Mouse (Mus musculus): ENCODE measurements at regions not wholly inside any gene's neighbourhood (a gene's known extent, or its start where the extent isn't known, plus 50 kb on each side); places are given as distances from the start of the nearest gene placed in this dataset.

GRCm38 (mm10) chr3:120982795-120983555 is 188.5 kb downstream of the Rwdd3 start:
- no peak overlapping the region for H3K27ac ChIP-seq (ENCODE audit: insufficient read depth, low read depth)
- H3K36me3 ChIP-seq (replicated peaks in 1 of 2; ENCODE audit: control insufficient read depth in 1 of 2, insufficient read depth in 1 of 2, low read length in 1 of 2): no peaks in the 10 kb centered on the region
- dilution Hi-C loops (cut with MboI; ENCODE audit: extremely low pct_ligation_motif_present, extremely low pct_unique_long_range_greater_than_20kb, low sequenced_read_pairs): no loop called here
- no peaks in the 10 kb centered on the region for H3K27me3 ChIP-seq (replicated peaks)
- H3K4me3 ChIP-seq (replicated peaks in 1 of 3; ENCODE audit: low read depth in 2 of 3, low read length in 2 of 3, poor library complexity in 1 of 3): no peak overlapping the region
- in situ Hi-C loops (cut with MboI; ENCODE audit: low pct_ligation_motif_present, low pct_unique_long_range_greater_than_20kb, low sequenced_read_pairs): no loop called here
- TF ChIP-seq USF2 (conservative IDR thresholded peaks at IDR 0.05; ENCODE audit: low read depth, low read length) (no peak), POLR2AphosphoS2 (IDR thresholded peaks at IDR 0.05; ENCODE audit: low read depth, low read length) (no peak), EP300 (IDR thresholded peaks at IDR 0.05; ENCODE audit: low read length) (no peak), SIN3A (IDR thresholded peaks at IDR 0.05; ENCODE audit: low read length) (no peak), ZKSCAN1 (IDR thresholded peaks at IDR 0.05; ENCODE audit: borderline replicate concordance, low read depth, low read length) (no peak), MAX (IDR thresholded peaks at IDR 0.05; ENCODE audit: low read length) (no peak), NELFE (IDR thresholded peaks at IDR 0.05; ENCODE audit: low read depth, low read length) (no peak), PAX5 (IDR thresholded peaks at IDR 0.05; ENCODE audit: low read length) (no peak), TBP (conservative IDR thresholded peaks at IDR 0.05; ENCODE audit: low read depth, low read length) (no peak), ELF1 (IDR thresholded peaks at IDR 0.05; ENCODE audit: low read depth, low read length) (no peak), RCOR1 (conservative IDR thresholded peaks at IDR 0.05; ENCODE audit: low read depth, low read length) (no peak), MAZ (IDR thresholded peaks at IDR 0.05; ENCODE audit: low read depth, low read length) (no peak), MEF2A (IDR thresholded peaks at IDR 0.05; ENCODE audit: borderline replicate concordance, low read depth, low read length) (no peak), IRF4 (IDR thresholded peaks at IDR 0.05; ENCODE audit: low read depth, low read length) (no peak)
- H3K9ac ChIP-seq (ENCODE audit: insufficient read depth, low read depth): no peak overlapping the region
- no peaks in the 10 kb centered on the region for H3K4me1 ChIP-seq (ENCODE audit: control insufficient read depth in 1 of 2, insufficient read depth in 2 of 2)
- H3K4me2 ChIP-seq (ENCODE audit: insufficient read depth, low read depth, poor library complexity, severe bottlenecking): no peak overlapping the region
- H3K79me2 ChIP-seq (replicated peaks; ENCODE audit: control insufficient read depth, extremely low read depth, insufficient read depth, poor library complexity, severe bottlenecking): no peaks in the 10 kb centered on the region
- no peak for DNase-seq (ENCODE audit: extremely low read depth)
- peaks cover 40% of the 10 kb centered on the region for H3K9me3 ChIP-seq (replicated peaks; ENCODE audit: low read length)

- H3K4me1 ChIP-seq (ENCODE audit: control insufficient read depth in 1 of 2, insufficient read depth in 2 of 2): no peaks in the 10 kb centered on the region
- no peak for DNase-seq (ENCODE audit: extremely low read depth)
- H3K9me3 ChIP-seq (replicated peaks; ENCODE audit: low read length): peaks cover 36% of the 10 kb centered on the region
- dilution Hi-C loops (cut with MboI; ENCODE audit: extremely low pct_ligation_motif_present, extremely low pct_unique_long_range_greater_than_20kb, low sequenced_read_pairs): no loop called here
- H3K4me3 ChIP-seq (replicated peaks in 1 of 3; ENCODE audit: low read depth in 2 of 3, low read length in 2 of 3, poor library complexity in 1 of 3): no peak overlapping the region
- H3K4me2 ChIP-seq (ENCODE audit: insufficient read depth, low read depth, poor library complexity, severe bottlenecking): no peak overlapping the region
- no peaks in the 10 kb centered on the region for H3K79me2 ChIP-seq (replicated peaks; ENCODE audit: control insufficient read depth, extremely low read depth, insufficient read depth, poor library complexity, severe bottlenecking)
- H3K27me3 ChIP-seq (replicated peaks): no peaks in the 10 kb centered on the region
- no peak for TF ChIP-seq MEF2A (IDR thresholded peaks at IDR 0.05; ENCODE audit: borderline replicate concordance, low read depth, low read length)
- no peak for TF ChIP-seq UBTF (IDR thresholded peaks at IDR 0.05; ENCODE audit: low read depth, low read length)
- no peak for TF ChIP-seq NELFE (IDR thresholded peaks at IDR 0.05; ENCODE audit: low read depth, low read length)
- TF ChIP-seq GABPA (IDR thresholded peaks at IDR 0.05; ENCODE audit: insufficient replicate concordance, low read depth, low read length): no peak
- TF ChIP-seq SIN3A (IDR thresholded peaks at IDR 0.05; ENCODE audit: low read length): no peak
- TF ChIP-seq MYC (IDR thresholded peaks at IDR 0.05; ENCODE audit: low read depth, low read length): no peak
- in situ Hi-C loops (cut with MboI; ENCODE audit: low pct_ligation_motif_present, low pct_unique_long_range_greater_than_20kb, low sequenced_read_pairs): no loop called here
- no peak overlapping the region for H3K27ac ChIP-seq (ENCODE audit: insufficient read depth, low read depth)
- no peaks in the 10 kb centered on the region for H3K36me3 ChIP-seq (replicated peaks in 1 of 2; ENCODE audit: control insufficient read depth in 1 of 2, insufficient read depth in 1 of 2, low read length in 1 of 2)
- H3K9ac ChIP-seq (ENCODE audit: insufficient read depth, low read depth): no peak overlapping the region
These were observed 189.3 kb downstream of the Rwdd3 start for GRCm38 (mm10) chr3:120982218-120982617.
